Mouse (Mus musculus): ENCODE measurements around the gene Lrrc36.

DNA sequence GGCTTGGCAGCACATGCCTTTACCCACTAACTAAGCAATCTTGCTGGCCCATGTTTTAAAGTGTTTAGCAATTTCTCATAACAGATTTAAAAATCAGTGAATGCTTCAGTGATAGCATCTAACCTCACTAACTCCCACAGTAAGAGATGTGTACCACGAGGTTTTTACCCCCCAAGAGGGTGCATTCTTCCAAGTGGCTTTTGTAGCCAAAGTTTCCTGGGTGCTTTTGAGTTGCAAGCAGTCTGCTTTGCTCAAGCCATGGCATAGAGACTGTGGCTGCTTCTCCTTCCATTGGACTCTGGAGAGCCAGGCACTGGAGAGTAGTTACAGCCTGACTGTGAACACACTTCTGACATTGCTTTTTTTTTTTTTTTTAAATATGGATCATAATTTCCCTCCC is 75.9 kb downstream of the Lrrc36 start:
- TF ChIP-seq CTCF (conservative IDR thresholded peaks at IDR 0.05; ENCODE audit: low read length) (no peak), NANOG (IDR thresholded peaks at IDR 0.05; ENCODE audit: borderline replicate concordance, low read length) (no peak), POU5F1 (IDR thresholded peaks at IDR 0.05; ENCODE audit: borderline replicate concordance, low read length) (no peak)

All from E14TG2a.4 (cell line).